Mouse (Mus musculus) embryo, embryonic 9.5 days (tissue): Measurements from ENCODE around the gene Obox1.
"Not testable (repeated sequence)": the region's sequence is repeated elsewhere in the genome, so short reads cannot be mapped to it uniquely, and the experiment has no call there.

Source experiments
- DNase-seq: peaks from one replicate; pipeline ENCODE4 v3.0.0-alpha.2; 2017; ENCODE audit errors: extremely low spot score

Obox1 gene

GRCm38 (mm10) chr7:15388421-15388998 lies at the start of gene Obox1, which contains the start of gene Obox2:
Gene Obox1 (plus strand): TSS chr7:15388948.
Gene Obox2 (plus strand): TSS chr7:15388721.
- not testable (repeated sequence) for DNase-seq

- not testable (repeated sequence) for DNase-seq
These were observed 10.6 kb downstream of the Obox1 start for GRCm38 (mm10) chr7:15399147-15399874.

GRCm38 (mm10) chr7:15406816-15407215 lies 18.1 kb downstream of the Obox1 start:
- DNase-seq = not testable (repeated sequence)

- DNase-seq = not testable (repeated sequence)
These were observed 29.3 kb downstream of the Obox1 start for GRCm38 (mm10) chr7:15418046-15418445.

GRCm38 (mm10) chr7:15425537-15425936 lies 36.8 kb downstream of the Obox1 start:
- DNase-seq = not testable (repeated sequence)

- DNase-seq = not testable (repeated sequence)
These were observed 120.7 kb downstream of the Obox1 start for GRCm38 (mm10) chr7:15509411-15509810.
